21 mouse cellular contexts compared by ENCODE assay signal in the genomic region with DNA sequence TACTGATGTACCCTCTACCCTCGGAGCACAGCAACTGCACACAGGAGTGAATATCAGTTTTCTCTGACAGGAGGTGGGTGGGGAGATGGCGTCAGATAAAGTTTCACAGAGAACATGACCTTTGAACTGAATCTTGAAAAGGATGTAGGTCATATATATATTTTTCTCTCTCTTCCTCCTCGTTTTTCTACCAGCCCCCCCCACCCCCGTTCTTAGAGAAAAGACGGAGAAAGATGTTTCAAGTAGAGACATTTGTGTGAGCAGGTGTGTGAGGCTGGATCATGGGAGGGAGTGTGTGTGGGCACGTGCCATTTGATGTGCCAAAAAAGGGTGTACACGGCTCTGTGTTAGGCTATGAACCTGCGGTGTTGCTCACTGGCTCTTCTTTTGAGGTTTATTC.
DNase-seq lines count a peak whose midpoint lies in the region; ATAC-seq lines count a peak whose summit lies in the region.
"Had no signal": no experiment of that assay in that cellular context is flagged by ENCODE, and none has a peak within 500 bp of the region (broad histone marks: within the 10 kb centered on the region; RNA-seq: fewer than 3 reads in every experiment).

No protein-coding gene starts in this region.

- H3K27ac ChIP-seq in liver, embryonic 11.5 days (ENCODE audit: low read depth, low read length) = peak overlapping the region; percentile 57
- H3K27ac ChIP-seq: forebrain, embryonic 13.5 days; limb, embryonic 15.5 days; lung, embryonic 15.5 days; macrophage; midbrain, embryonic 13.5 days; stomach, postnatal 0 days had no signal

- no peaks in the 10 kb centered on the region for H3K27me3 ChIP-seq in liver, embryonic 11.5 days (replicated peaks; ENCODE audit: control insufficient read depth, insufficient read depth, low read length)
- H3K27me3 ChIP-seq: forebrain, embryonic 13.5 days; limb, embryonic 15.5 days; lung, embryonic 15.5 days; midbrain, embryonic 13.5 days; Patski had no signal

- H3K9me3 ChIP-seq in liver, embryonic 11.5 days (ENCODE audit: control insufficient read depth, low read length) = no peaks in the 10 kb centered on the region
- H3K9me3 ChIP-seq: forebrain, embryonic 13.5 days; limb, embryonic 15.5 days; lung, embryonic 15.5 days; midbrain, embryonic 13.5 days had no signal

- H3K9ac ChIP-seq in liver, embryonic 11.5 days (ENCODE audit: low read depth, low read length) = no peak overlapping the region
- H3K9ac ChIP-seq: forebrain, embryonic 13.5 days; limb, embryonic 15.5 days; lung, embryonic 15.5 days; midbrain, embryonic 13.5 days had no signal

- no peak for DNase-seq in liver, embryonic 11.5 days (ENCODE audit: low spot score)
- DNase-seq in liver = no peak
- DNase-seq in thymus, adult 18-20 months = peak; percentile 65 to 82
- no peak for DNase-seq in embryo, embryonic 9.5 days (ENCODE audit: extremely low spot score)
- no peak for DNase-seq in left cerebral cortex, postnatal 10 days (ENCODE audit: extremely low spot score in 1 of 2, low spot score in 2 of 2)
- DNase-seq: cerebellum, postnatal 14 days; gastrocnemius, postnatal 36 days; heart, postnatal 14 days; kidney, adult 9 months; kidney, postnatal 36 days; layer of hippocampus, adult 9-11 months had no signal

- intact Hi-C loops in left cerebral cortex, postnatal 10 days (cut with DNase I) = no loop called here

- H3K4me3 ChIP-seq in liver, embryonic 11.5 days (ENCODE audit: low read depth, low read length) = no peak overlapping the region
- H3K4me3 ChIP-seq: forebrain, embryonic 13.5 days; limb, embryonic 15.5 days; lung, embryonic 15.5 days; midbrain, embryonic 13.5 days had no signal

- WGBS in liver, embryonic 11.5 days = 67% methylated on average over 8 of the region's 8 CpGs

- no peak overlapping the region for H3K4me2 ChIP-seq in liver, embryonic 11.5 days
- H3K4me2 ChIP-seq: forebrain, embryonic 13.5 days; limb, embryonic 15.5 days; lung, embryonic 15.5 days; midbrain, embryonic 13.5 days had no signal

- H3K4me1 ChIP-seq in liver, embryonic 11.5 days (replicated peaks; ENCODE audit: control insufficient read depth, insufficient read depth, low read length) = peaks cover 3% of the 10 kb centered on the region; the same call in 1 of the 2 replicates
- H3K4me1 ChIP-seq: forebrain, embryonic 13.5 days; limb, embryonic 15.5 days; lung, embryonic 15.5 days; midbrain, embryonic 13.5 days had no signal

- ATAC-seq in liver, embryonic 11.5 days (replicated peaks; ENCODE audit: low FRiP score) = no peak
- ATAC-seq in inflammation-experienced regulatory T-cells, adult 6 months = peak; percentile 86
- ATAC-seq in erythroid progenitor cell, adult 5-6 weeks (replicated peaks; ENCODE audit: low FRiP score, poor library complexity, severe bottlenecking) = no peak
- ATAC-seq: forebrain, embryonic 13.5 days; hindbrain, embryonic 16.5 days; midbrain, embryonic 13.5 days; Patski had no signal

- no peaks in the 10 kb centered on the region for H3K36me3 ChIP-seq in liver, embryonic 11.5 days (ENCODE audit: control insufficient read depth, insufficient read depth, low read length)
- H3K36me3 ChIP-seq: limb, embryonic 15.5 days; lung, embryonic 15.5 days; midbrain, embryonic 13.5 days had no signal

Comparison
In these comparisons a context has a peak if more than half of its experiments do, and no peak if none do; other contexts are left out.
1. DNase-seq: peak in thymus, adult 18-20 months (2 of 2); none in liver, embryonic 11.5 days (single experiment), liver (single experiment), embryo, embryonic 9.5 days (single experiment) and left cerebral cortex, postnatal 10 days (0 of 2).